Mouse (Mus musculus) C2C12 (cell line): ENCODE measurements at regions not wholly inside any gene's neighbourhood (a gene's known extent, or its start where the extent isn't known, plus 50 kb on each side); places are given as distances from the start of the nearest gene placed in this dataset.

Experiments used
- H3K27me3 ChIP-seq: one replicate; pipeline ENCODE4 v1.6.1; 2011; ENCODE audit not compliant: control insufficient read depth, insufficient read depth, insufficient read length
- H3K36me3 ChIP-seq: one replicate; pipeline ENCODE4 v1.6.1; 2011; ENCODE audit not compliant: control insufficient read depth, insufficient read depth
- H3K4me3 ChIP-seq: one replicate; pipeline ENCODE4 v1.5.1; 2011; ENCODE audit warnings: mild to moderate bottlenecking, control low read depth; ENCODE audit not compliant: poor library complexity, insufficient read depth, severe bottlenecking
- H3K79me2 ChIP-seq: one replicate; pipeline ENCODE4 v1.6.1; 2011; ENCODE audit not compliant: control insufficient read depth, insufficient read depth
- H3K79me3 ChIP-seq: one replicate; pipeline ENCODE4 v1.6.1; 2011; ENCODE audit warnings: low read depth, control low read depth
- H3ac ChIP-seq: one replicate; pipeline ENCODE3; 2011; ENCODE audit warnings: low read depth; ENCODE audit not compliant: control insufficient read depth, insufficient read length
- CEBPB ChIP-seq: IDR thresholded peaks from one replicate; pipeline ENCODE4 v1.6.1; 2011; ENCODE audit warnings: low read depth, mild to moderate bottlenecking, control low read depth, moderate library complexity
- CTCF ChIP-seq: IDR thresholded peaks from one replicate; pipeline ENCODE4 v1.5.1; 2011; ENCODE audit not compliant: control insufficient read depth, insufficient read depth, insufficient read length
- FOSL1 ChIP-seq: IDR thresholded peaks from one replicate; pipeline ENCODE4 v1.8.0; 2011; ENCODE audit warnings: mild to moderate bottlenecking, low read length; ENCODE audit not compliant: poor library complexity, insufficient read depth, severe bottlenecking
- MAX ChIP-seq: IDR thresholded peaks from one replicate; pipeline ENCODE4 v1.6.1; 2011; ENCODE audit warnings: mild to moderate bottlenecking, control low read depth
- MYOD1 ChIP-seq: IDR thresholded peaks from one replicate; pipeline ENCODE4 v1.6.1; 2011; ENCODE audit warnings: low read depth; ENCODE audit not compliant: control insufficient read depth, insufficient read length
- MYOG ChIP-seq: IDR thresholded peaks from one replicate; pipeline ENCODE4 v1.6.1; 2011; ENCODE audit not compliant: control insufficient read depth, insufficient read length; ENCODE audit errors: extremely low read depth
- USF1 ChIP-seq: IDR thresholded peaks from one replicate; pipeline ENCODE4 v1.6.1; 2011; ENCODE audit warnings: low read depth, mild to moderate bottlenecking, control low read depth, moderate library complexity

DNA sequence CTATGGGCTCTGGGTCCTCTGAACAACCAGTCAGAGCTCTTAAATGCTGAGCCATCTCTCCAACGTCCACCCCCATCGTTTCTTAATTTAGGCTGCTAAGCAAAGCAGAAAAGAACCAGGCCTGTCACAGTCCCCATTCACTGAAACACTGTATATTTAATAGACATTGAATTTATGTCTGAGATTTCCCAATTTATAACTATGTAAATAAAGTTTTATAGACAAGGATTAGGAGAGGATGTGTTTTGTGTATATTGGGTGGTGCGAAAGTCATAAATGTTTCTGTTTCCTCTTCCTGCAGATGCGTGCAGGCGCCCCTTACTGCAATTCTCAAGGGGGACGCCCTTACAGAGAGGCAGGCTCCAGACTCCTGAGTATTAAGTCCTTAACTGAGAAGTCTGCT lies 314.7 kb upstream of the Adgrl2 start:
- Histone ChIP-seq H3K36me3 (no peaks in the 10 kb centered on the region), H3ac (no peak overlapping the region), H3K4me3 (no peak overlapping the region), H3K79me3 (no peaks in the 10 kb centered on the region), H3K79me2 (no peaks in the 10 kb centered on the region), H3K27me3 (no peaks in the 10 kb centered on the region)
- TF ChIP-seq MYOD1 (no peak), USF1 (no peak), CEBPB (no peak)

GRCm38 (mm10) chr3:149303418-149303817 lies 313.1 kb upstream of the Adgrl2 start:
- Histone ChIP-seq H3K79me3 (no peaks in the 10 kb centered on the region), H3K4me3 (no peak overlapping the region), H3K79me2 (no peaks in the 10 kb centered on the region), H3K36me3 (no peaks in the 10 kb centered on the region), H3K27me3 (no peaks in the 10 kb centered on the region), H3ac (no peak overlapping the region)
- TF ChIP-seq FOSL1 (no peak), CTCF (no peak), MAX (no peak), MYOG (no peak), MYOD1 (no peak), CEBPB (no peak), USF1 (no peak)

DNA sequence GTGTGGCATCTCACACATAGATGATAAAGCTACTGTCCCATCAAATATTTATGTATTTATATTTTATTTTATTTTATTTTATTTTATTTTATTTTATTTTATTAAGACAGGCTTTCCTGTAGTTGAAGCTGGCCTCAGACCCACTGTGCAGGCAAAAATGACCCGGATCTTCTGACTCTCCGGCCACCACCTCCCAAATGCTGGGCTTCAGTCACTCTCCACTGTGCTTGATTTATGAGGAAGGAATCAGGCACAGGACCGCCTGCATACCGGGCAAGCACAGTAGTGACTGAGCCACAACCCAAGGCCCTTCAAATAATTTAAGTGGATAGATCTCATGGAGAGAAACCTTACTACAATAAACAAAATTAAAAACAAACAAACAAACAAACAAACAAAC lies 309.6 kb upstream of the Adgrl2 start:
- Histone ChIP-seq H3K36me3 (no peaks in the 10 kb centered on the region), H3K79me3 (no peaks in the 10 kb centered on the region), H3ac (no peak overlapping the region), H3K4me3 (no peak overlapping the region), H3K27me3 (no peaks in the 10 kb centered on the region), H3K79me2 (no peaks in the 10 kb centered on the region)
- TF ChIP-seq MYOG (no peak), CTCF (no peak), MAX (no peak), MYOD1 (no peak), USF1 (no peak), FOSL1 (no peak), CEBPB (no peak)

DNA sequence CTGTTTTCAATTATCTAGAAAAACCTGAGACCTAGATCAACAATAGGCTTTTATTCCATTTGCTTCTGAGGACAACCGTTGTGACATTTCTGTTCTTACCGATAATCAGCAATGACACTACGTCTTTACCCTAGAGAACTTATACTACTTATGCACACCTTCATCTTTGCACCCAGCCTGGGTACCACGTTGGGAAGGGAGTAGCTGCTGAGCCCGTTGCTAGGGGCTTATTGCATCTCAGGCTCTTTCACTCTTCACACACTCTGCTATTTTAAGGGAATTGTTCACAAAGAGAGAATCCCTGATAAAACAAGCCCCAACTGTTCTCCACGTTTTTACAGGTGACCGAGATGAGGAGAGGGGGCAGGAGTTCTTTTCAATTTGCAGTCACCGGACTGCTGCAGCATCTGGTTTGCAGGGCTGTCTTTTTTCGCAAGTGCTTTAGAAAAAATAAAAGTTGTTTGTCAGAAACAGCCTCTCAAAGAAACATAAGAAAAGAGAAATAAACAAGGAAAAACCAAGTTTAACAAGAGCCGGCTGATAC lies 306.1 kb upstream of the Adgrl2 start:
- Histone ChIP-seq H3K4me3 (no peak overlapping the region), H3K27me3 (no peaks in the 10 kb centered on the region), H3K36me3 (no peaks in the 10 kb centered on the region), H3K79me2 (no peaks in the 10 kb centered on the region), H3ac (no peak overlapping the region), H3K79me3 (no peaks in the 10 kb centered on the region)
- TF ChIP-seq CTCF = no peak
- no peak for TF ChIP-seq USF1
- no peak for TF ChIP-seq MYOG
- TF ChIP-seq MAX = no peak
- TF ChIP-seq CEBPB = no peak
- no peak for TF ChIP-seq FOSL1
- TF ChIP-seq MYOD1 = no peak

- Histone ChIP-seq H3ac (no peak overlapping the region), H3K79me2 (no peaks in the 10 kb centered on the region), H3K27me3 (no peaks in the 10 kb centered on the region), H3K79me3 (no peaks in the 10 kb centered on the region), H3K4me3 (no peak overlapping the region), H3K36me3 (no peaks in the 10 kb centered on the region)
- TF ChIP-seq CEBPB (no peak), CTCF (no peak), MYOG (no peak)
Observed at GRCm38 (mm10) chr3:149295942-149296341, 305.6 kb upstream of the Adgrl2 start.

- Histone ChIP-seq H3K4me3 (no peak overlapping the region), H3K27me3 (no peaks in the 10 kb centered on the region)
- TF ChIP-seq MYOG (no peak), CEBPB (no peak), CTCF (no peak), USF1 (no peak), MAX (no peak), FOSL1 (no peak)
Observed at GRCm38 (mm10) chr3:149295257-149295831, 305.0 kb upstream of the Adgrl2 start.

More at GRCm38 (mm10) chr3:149295257-149295831, 305.0 kb upstream of the Adgrl2 start:
- Histone ChIP-seq H3K36me3 (no peaks in the 10 kb centered on the region), H3ac (no peak overlapping the region), H3K79me3 (no peaks in the 10 kb centered on the region), H3K79me2 (no peaks in the 10 kb centered on the region)
